Mouse (Mus musculus): ENCODE data around the gene Ngp. TPM values are rescaled to one million over a fixed set of nuclear protein-coding genes. Genes with fewer than 3 reads are reported as not detected.
"Not testable (repeated sequence)": the region's sequence is repeated elsewhere in the genome, so short reads cannot be mapped to it uniquely, and the experiment has no call there.

Ngp gene
- polyA plus RNA-seq, 1 experiment: 8.2 TPM

DNA sequence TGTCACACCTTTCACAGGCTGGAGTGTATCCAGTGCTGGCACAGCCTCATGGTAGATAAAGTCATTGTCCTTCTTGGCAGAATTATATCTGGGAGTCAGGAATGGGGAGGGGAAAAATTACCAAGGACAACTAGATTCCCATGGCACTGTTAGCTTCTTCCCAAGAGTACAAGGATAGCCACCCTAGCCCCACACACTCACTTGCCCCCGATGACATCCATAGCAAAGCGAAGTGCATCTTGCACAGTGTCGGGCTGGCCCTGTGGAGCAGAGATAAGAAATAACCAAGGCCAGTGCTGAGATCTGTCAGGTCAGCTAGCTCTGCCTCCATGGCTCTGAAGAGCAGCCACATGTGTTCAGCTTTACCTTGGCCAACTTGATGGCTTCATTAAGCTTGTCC lies 28.7 kb upstream of the Ngp start:
- H3K36me3 ChIP-seq (replicated peaks; ENCODE audit: low read length): peaks cover 99% of the 10 kb centered on the region
- no peaks in the 10 kb centered on the region for H3K27me3 ChIP-seq (replicated peaks)
- no peak overlapping the region for H3K4me3 ChIP-seq (replicated peaks)
- no peaks in the 10 kb centered on the region for H3K9me3 ChIP-seq
- H3K4me1 ChIP-seq: peaks cover 15% of the 10 kb centered on the region
- TF ChIP-seq FLI1 (IDR thresholded peaks at IDR 0.05; ENCODE audit: low read length): no peak
- TF ChIP-seq GATA1 (IDR thresholded peaks at IDR 0.05; ENCODE audit: borderline replicate concordance, low read length): no peak

DNA sequence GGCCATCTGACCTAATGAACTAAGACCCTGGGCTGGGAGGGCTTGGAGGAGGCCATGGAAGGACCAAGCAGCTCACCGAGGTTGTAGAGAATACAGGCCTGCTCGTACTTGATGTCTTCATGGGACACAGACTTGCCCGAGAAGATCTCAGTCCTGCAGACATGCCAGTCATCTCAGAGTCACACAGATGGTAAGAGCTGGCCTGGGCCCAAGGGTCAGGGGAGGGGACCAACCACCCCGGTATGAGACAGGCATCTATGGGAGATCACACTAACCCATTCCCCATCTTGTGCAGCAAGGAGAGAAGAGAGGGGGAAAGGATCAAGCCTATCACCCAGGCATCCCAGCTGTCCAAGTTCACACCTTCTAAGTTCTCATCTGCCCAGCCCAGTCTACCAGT lies 26.3 kb upstream of the Ngp start:
- TF ChIP-seq FLI1 (IDR thresholded peaks at IDR 0.05; ENCODE audit: low read length) (no peak), GATA1 (IDR thresholded peaks at IDR 0.05; ENCODE audit: borderline replicate concordance, low read length) (no peak)
- peaks cover 98% of the 10 kb centered on the region for H3K36me3 ChIP-seq (replicated peaks; ENCODE audit: low read length)
- H3K9me3 ChIP-seq: no peaks in the 10 kb centered on the region
- no peaks in the 10 kb centered on the region for H3K27me3 ChIP-seq (replicated peaks)
- no peak overlapping the region for H3K4me3 ChIP-seq (replicated peaks)
- peaks cover 19% of the 10 kb centered on the region for H3K4me1 ChIP-seq

DNA sequence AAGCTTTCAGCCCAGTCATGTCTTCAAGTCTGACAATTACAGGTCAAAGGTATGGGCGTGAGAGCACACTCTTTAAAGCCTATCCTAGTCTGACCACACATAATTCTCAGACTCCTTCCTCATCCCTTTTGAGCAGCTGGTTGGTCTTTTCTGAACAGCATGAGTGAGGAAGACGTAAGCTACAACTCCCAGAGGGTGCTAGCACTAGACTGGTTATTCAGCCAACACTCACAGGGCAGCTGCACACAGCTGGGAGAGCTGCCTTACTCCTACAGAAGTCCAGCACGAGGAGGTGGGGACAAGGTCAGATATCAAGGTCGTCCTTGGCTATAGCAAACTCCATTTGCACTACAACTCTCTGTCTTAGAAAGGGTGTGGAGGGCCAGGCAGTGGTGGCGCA lies 18.9 kb upstream of the Ngp start:
- Histone ChIP-seq H3K4me1 (peaks cover 44% of the 10 kb centered on the region), H3K36me3 (replicated peaks; ENCODE audit: low read length) (peaks cover 82% of the 10 kb centered on the region), H3K9me3 (no peaks in the 10 kb centered on the region), H3K4me3 (replicated peaks) (no peak overlapping the region), H3K27me3 (replicated peaks) (no peaks in the 10 kb centered on the region)
- no peak for TF ChIP-seq FLI1 (IDR thresholded peaks at IDR 0.05; ENCODE audit: low read length)
- no peak for TF ChIP-seq GATA1 (IDR thresholded peaks at IDR 0.05; ENCODE audit: borderline replicate concordance, low read length)

DNA sequence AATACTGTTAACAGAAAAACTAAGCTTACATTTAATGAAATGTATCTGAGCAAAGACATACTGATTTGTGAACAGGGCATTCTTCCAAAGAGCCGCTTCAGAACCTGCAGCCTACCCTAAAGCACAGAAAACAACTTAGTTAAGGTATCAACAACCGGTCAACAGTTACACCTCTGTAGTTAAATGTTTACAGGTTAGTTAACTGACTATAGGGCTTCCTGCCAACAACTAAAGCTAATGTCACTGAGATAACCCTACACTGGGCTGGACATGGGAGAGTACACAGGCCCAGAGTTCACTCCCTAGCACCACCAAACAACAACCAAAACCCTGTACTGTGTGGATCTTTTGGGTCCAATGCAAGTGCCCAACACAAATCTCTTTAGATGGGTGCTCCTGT lies 16.8 kb upstream of the Ngp start:
- Histone ChIP-seq H3K4me3 (replicated peaks) (no peak overlapping the region), H3K4me1 (peaks cover 59% of the 10 kb centered on the region), H3K9me3 (no peaks in the 10 kb centered on the region), H3K36me3 (replicated peaks; ENCODE audit: low read length) (peaks cover 65% of the 10 kb centered on the region), H3K27me3 (replicated peaks) (no peaks in the 10 kb centered on the region)
- TF ChIP-seq GATA1 (IDR thresholded peaks at IDR 0.05; ENCODE audit: borderline replicate concordance, low read length): no peak
- TF ChIP-seq FLI1 (IDR thresholded peaks at IDR 0.05; ENCODE audit: low read length): no peak

DNA sequence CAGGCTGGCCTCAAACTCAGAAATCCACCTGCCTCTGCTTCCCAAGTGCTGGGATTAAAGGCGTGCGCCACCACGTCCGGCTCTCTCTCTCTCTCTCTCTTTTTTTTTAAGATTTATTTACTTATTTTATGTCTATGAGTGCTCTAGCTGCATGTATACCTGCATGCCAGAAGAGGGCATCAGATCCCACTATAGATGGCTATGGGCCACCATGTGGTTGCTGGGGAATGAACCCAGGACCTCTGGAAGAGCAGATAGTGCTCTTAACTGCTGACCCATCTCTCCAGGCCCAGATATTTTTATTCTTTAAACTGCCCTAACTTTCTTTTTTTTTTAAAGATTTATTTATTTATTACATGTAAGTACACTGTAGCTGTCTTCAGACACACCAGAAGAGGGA lies 16.3 kb upstream of the Ngp start:
- not testable (repeated sequence) for H3K9me3 ChIP-seq
- H3K36me3 ChIP-seq (replicated peaks; ENCODE audit: low read length): peaks cover 60% of the 10 kb centered on the region

DNA sequence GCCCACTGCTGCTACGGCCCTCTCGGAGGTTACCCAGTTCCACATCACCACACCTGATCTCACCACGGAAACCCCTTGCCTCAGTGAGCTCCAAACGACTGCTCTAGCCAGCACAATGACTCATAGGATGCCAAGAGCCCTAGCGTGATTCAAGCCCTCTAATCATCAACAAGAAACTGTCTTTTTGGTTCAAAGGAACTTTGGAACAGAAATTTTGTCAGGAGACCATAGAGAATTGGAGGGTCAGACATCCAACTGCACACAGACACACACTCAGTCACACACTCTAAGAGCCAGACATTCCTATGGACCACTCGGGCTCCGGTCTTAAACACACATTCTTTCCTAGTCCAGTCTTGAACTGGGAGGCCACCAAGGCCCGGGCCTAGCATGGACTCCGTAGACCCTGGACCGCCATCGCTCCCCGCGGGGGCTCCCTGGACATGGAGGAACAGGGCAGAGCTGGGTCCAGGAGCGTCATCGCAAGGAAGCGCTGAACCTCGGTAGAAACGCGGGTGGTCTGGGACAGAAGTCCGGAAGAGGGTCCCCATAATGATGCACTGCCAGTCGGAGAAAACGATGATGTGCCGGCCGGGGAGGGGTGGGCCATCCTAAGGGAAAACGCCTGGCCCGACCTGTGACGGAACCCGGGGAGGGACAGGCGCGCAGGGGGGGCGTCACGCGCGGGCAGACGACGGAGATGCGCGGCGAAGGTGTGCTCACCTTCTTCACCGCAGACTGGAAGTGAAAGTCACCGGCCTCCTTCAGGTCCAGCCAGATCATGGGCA lies 12.0 kb upstream of the Ngp start:
- H3K4me3 ChIP-seq (replicated peaks): peak overlapping the region; percentile 100
- peaks cover 22% of the 10 kb centered on the region for H3K36me3 ChIP-seq (replicated peaks; ENCODE audit: low read length)
- H3K4me1 ChIP-seq: peaks cover 51% of the 10 kb centered on the region
- H3K9me3 ChIP-seq: no peaks in the 10 kb centered on the region
- TF ChIP-seq GATA1 (IDR thresholded peaks at IDR 0.05; ENCODE audit: borderline replicate concordance, low read length): no peak
- no peak for TF ChIP-seq FLI1 (IDR thresholded peaks at IDR 0.05; ENCODE audit: low read length)
- no peaks in the 10 kb centered on the region for H3K27me3 ChIP-seq (replicated peaks)

More for the DNA sequence above, 16.3 kb upstream of the Ngp start:
- not testable (repeated sequence) for H3K4me3 ChIP-seq (replicated peaks); H3K27me3 ChIP-seq (replicated peaks)
- H3K4me1 ChIP-seq: peaks cover 56% of the 10 kb centered on the region

DNA sequence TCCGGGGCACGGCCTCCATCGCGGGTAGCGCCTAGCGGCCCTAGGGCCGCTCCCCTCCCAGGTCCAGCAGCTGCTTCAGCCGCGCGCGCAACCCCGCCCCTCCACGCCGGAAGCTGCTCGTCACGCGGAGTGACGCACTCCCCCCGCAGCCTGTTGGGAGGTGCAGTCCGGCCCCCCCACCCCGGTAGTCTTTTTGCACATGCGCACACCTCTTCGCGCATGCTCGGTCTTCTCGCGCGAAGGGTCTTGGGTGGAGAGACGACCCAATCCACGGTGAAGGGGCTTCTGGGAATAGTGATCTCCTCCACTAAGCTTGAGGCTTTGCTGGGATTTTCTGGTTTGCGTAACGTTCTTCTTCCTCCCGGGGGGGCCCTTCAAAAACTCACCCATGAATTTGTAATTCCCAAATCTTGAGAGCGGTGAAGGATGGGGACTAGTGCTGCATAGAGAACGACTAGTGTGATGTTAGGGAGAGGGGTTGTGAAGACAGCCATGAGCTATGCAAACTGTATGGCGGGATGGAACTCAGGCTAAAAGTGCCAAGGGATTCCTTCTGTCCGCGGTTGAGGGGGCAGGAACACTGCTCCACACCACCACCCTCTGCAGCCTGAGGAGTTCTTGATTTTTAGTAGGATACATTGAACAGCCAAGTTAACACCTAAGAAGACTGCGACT lies 11.3 kb upstream of the Ngp start, which contains the start of gene Ptpn23:
Gene Ptpn23 (minus strand): TSS at position 115 of the 675 bp plus-strand sequence.
- TF ChIP-seq FLI1 (IDR thresholded peaks at IDR 0.05; ENCODE audit: low read length) (0 out of 2 replicates have a peak, but pooled peaks have one; percentile 17), GATA1 (IDR thresholded peaks at IDR 0.05; ENCODE audit: borderline replicate concordance, low read length) (no peak)
- H3K27me3 ChIP-seq (replicated peaks): no peaks in the 10 kb centered on the region

DNA sequence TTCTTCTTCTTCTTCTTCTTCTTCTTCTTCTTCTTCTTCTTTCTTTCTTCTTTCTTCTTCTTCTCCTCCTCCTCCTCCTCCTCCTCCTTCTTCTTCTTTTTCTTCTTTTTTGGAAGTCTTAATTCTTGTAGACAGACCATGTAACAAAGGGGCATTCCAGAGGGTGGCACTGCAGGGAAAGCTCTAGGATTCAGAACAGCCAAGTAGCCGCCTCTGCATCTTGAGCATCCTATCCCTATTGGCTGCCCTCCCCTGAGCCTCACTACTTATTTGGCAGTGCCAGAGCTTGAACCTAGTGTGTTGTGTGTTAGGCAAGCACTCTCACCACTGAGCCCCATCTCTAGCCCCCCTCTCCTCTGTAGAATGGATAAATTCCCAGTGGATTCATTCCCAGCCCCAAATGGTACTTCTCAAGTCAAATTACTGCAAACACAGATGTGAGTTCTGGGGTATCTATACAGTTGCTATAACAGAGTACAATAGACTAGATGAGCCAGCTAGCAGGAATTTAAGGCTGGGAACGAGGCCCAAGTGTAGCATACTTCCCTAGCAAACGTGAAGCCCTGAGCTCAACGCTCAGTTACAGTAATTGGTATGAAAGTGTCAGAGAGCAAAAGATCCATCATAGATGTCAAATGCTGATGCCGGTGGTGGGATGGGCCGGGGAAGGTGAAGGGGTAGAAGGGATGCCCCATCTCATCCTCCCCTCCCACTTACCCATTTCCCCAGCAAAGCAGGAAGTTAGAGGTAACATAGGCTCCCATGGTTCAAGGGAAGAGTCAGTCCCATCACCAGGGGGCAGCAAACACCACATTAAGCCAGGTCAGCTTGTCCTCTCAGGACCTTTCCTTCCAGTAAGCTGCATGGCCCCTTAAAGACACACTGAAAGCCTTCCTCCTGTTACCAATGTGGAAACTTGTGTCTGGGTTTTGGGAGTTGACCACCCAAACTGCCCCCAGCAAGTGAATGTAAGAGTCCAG lies 8.3 kb upstream of the Ngp start:
- no peak for TF ChIP-seq FLI1 (IDR thresholded peaks at IDR 0.05; ENCODE audit: low read length)
- TF ChIP-seq GATA1 (IDR thresholded peaks at IDR 0.05; ENCODE audit: borderline replicate concordance, low read length): no peak
- peak overlapping the region; percentile 80 for H3K4me3 ChIP-seq (replicated peaks)
- H3K36me3 ChIP-seq (replicated peaks; ENCODE audit: low read length): no peaks in the 10 kb centered on the region
- H3K4me1 ChIP-seq: peaks cover 47% of the 10 kb centered on the region
- H3K9me3 ChIP-seq: no peaks in the 10 kb centered on the region
- H3K27me3 ChIP-seq (replicated peaks): no peaks in the 10 kb centered on the region

More for the DNA sequence above, 11.3 kb upstream of the Ngp start, which contains the start of gene Ptpn23:
- H3K9me3 ChIP-seq: no peaks in the 10 kb centered on the region
- H3K4me3 ChIP-seq (replicated peaks): peak within 1 kb of the TSS; percentile 100
- peaks cover 18% of the 10 kb centered on the region for H3K36me3 ChIP-seq (replicated peaks; ENCODE audit: low read length)
- H3K4me1 ChIP-seq: peaks cover 57% of the 10 kb centered on the region

DNA sequence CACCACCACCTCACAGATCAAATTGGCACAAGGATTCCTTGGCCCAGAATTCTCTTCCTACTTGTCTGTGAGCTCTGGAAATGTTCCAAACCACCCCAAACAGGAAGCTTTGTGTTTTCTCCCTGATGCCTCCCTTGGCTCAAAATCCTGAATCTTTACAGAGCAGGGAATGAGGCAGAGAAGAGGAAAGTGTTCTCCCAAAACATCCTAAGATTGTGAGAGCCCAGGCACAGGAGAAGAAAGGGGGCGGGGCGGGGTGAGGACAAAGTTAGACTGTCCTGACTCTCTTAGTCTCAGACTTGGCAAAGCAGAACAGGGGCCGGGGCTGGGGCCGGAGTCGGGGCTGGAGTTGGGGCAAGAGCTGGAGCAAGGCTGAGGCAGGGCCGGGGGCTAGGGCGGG lies 6.6 kb upstream of the Ngp start:
- Histone ChIP-seq H3K36me3 (replicated peaks; ENCODE audit: low read length) (no peaks in the 10 kb centered on the region), H3K27me3 (replicated peaks) (no peaks in the 10 kb centered on the region), H3K9me3 (no peaks in the 10 kb centered on the region), H3K4me1 (peaks cover 50% of the 10 kb centered on the region), H3K4me3 (replicated peaks) (no peak overlapping the region)
- TF ChIP-seq FLI1 (IDR thresholded peaks at IDR 0.05; ENCODE audit: low read length): no peak
- TF ChIP-seq GATA1 (IDR thresholded peaks at IDR 0.05; ENCODE audit: borderline replicate concordance, low read length): no peak
